Mouse (Mus musculus): Measurements from ENCODE around the gene Polr3h.

DNA sequence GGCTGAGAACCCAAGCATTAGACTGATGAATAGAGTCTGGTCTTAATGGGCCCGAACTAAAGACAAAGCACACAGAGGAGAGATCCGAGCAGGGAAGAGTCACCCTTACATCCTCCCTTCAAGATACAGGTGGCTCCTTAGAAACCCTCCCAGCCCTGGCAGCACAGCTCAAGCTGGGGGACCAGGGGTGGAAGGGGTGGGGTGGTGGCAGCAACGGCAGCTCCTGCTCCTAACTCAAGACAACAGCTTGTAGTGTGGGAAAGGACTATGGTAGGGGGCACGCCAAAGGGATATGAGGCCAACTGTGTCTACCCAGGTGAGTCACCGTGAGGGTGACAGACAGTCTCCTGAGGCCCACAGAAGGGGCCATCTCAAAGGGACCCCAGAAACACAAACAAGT lies 78.2 kb downstream of the Polr3h start:
- TF ChIP-seq CHD2 (IDR thresholded peaks at IDR 0.05; ENCODE audit: low read depth, low read length) (no peak), HCFC1 (IDR thresholded peaks at IDR 0.05; ENCODE audit: borderline replicate concordance, insufficient read depth, low read length) (no peak), MAFK (IDR thresholded peaks at IDR 0.05; ENCODE audit: insufficient read depth, low read depth, low read length) (no peak), ZNF384 (IDR thresholded peaks at IDR 0.05; ENCODE audit: low read depth, low read length) (no peak)

Measured in ES-E14 (cell line).